Mouse (Mus musculus): ENCODE measurements at regions not wholly inside any gene's neighbourhood (a gene's known extent, or its start where the extent isn't known, plus 50 kb on each side); places are given as distances from the start of the nearest gene placed in this dataset.
A peak's percentile ranks its signal among the peaks of the same experiment; 100 is the strongest.

GRCm38 (mm10) chr4:70844742-70845141 lies 309.9 kb upstream of the Megf9 start:
- DNase-seq, result no peak

- no peak for DNase-seq
Measured at GRCm38 (mm10) chr4:70810956-70811316, 276.1 kb upstream of the Megf9 start.

- DNase-seq, result peak; percentile 55 to 57
Measured at GRCm38 (mm10) chr4:70810311-70810955, 275.6 kb upstream of the Megf9 start.

- DNase-seq, result no peak
Measured at GRCm38 (mm10) chr4:70804925-70805342, 270.1 kb upstream of the Megf9 start.

- no peak for DNase-seq
Measured at GRCm38 (mm10) chr4:70798483-70798882, 263.7 kb upstream of the Megf9 start.

- DNase-seq, result no peak
Measured at GRCm38 (mm10) chr4:70797935-70798334, 263.1 kb upstream of the Megf9 start.

GRCm38 (mm10) chr4:70783487-70783886 lies 248.7 kb upstream of the Megf9 start:
- DNase-seq, result no peak

GRCm38 (mm10) chr4:70781591-70781990 lies 246.8 kb upstream of the Megf9 start:
- DNase-seq, result no peak

- DNase-seq, result no peak
Measured at GRCm38 (mm10) chr4:70776273-70776672, 241.5 kb upstream of the Megf9 start.

- no peak for DNase-seq
Measured at GRCm38 (mm10) chr4:70743425-70743824, 208.6 kb upstream of the Megf9 start.

GRCm38 (mm10) chr4:70742002-70742401 lies 207.2 kb upstream of the Megf9 start:
- DNase-seq, result no peak

- DNase-seq, result no peak
Measured at GRCm38 (mm10) chr4:70741121-70741520, 206.3 kb upstream of the Megf9 start.

GRCm38 (mm10) chr4:70709126-70709689 lies 174.4 kb upstream of the Megf9 start:
- peak in 1 of 2 experiments; percentile 2 for DNase-seq

- DNase-seq, result no peak
Measured at GRCm38 (mm10) chr4:70705128-70705752, 170.4 kb upstream of the Megf9 start.

GRCm38 (mm10) chr4:70700894-70701293 lies 166.1 kb upstream of the Megf9 start:
- DNase-seq, result no peak

GRCm38 (mm10) chr4:70664181-70664580 lies 129.4 kb upstream of the Megf9 start:
- DNase-seq, result no peak

GRCm38 (mm10) chr4:70621431-70621837 lies 86.6 kb upstream of the Megf9 start:
- DNase-seq, result no peak

- DNase-seq, result no peak
Measured at GRCm38 (mm10) chr4:70619636-70620287, 85.0 kb upstream of the Megf9 start.

- DNase-seq, result no peak
Measured at GRCm38 (mm10) chr4:70615794-70616193, 81.0 kb upstream of the Megf9 start.

GRCm38 (mm10) chr4:70614411-70614810 lies 79.6 kb upstream of the Megf9 start:
- DNase-seq, result no peak

- peak; percentile 13 to 31 for DNase-seq
Measured at GRCm38 (mm10) chr4:70603209-70603852, 68.5 kb upstream of the Megf9 start.

- DNase-seq, result peak; percentile 30 to 43
Measured at GRCm38 (mm10) chr4:70601301-70601700, 66.5 kb upstream of the Megf9 start.
